Mouse (Mus musculus) heart, postnatal 4 days (tissue): ENCODE measurements around the gene Fam131c. TPM values are rescaled to one million over a fixed set of nuclear protein-coding genes. Genes with fewer than 3 reads are reported as not detected.
A peak's percentile ranks its signal among the peaks of the same experiment; 100 is the strongest.

Experiments
- DNase-seq: peaks from one replicate; pipeline ENCODE4 v3.0.0; 2021
- total RNA-seq, 2 experiments: library from RNA; stranded (reverse); gene quantifications; 2 replicates each; pipeline ENCODE4 v1.2.3; 2021

The Fam131c gene
- total RNA-seq, 2 experiments from 2014 or later, result 0.43 to 0.62 TPM

GRCm38 (mm10) chr4:141411430-141411992 is 43.5 kb downstream of the Fam131c start:
- DNase-seq, result no peak

GRCm38 (mm10) chr4:141415924-141416323 is 47.9 kb downstream of the Fam131c start, which contains the start of gene Clcnkb:
Gene Clcnkb (minus strand): TSS chr4:141416014.
- no peak for DNase-seq

- peak; percentile 75 for DNase-seq
Measured at GRCm38 (mm10) chr4:141419398-141420191, 51.6 kb downstream of the Fam131c start.

GRCm38 (mm10) chr4:141420192-141420829 is 52.3 kb downstream of the Fam131c start, which contains the start of gene Hspb7:
Gene Hspb7 (plus strand): TSS chr4:141420779.
- DNase-seq, result no peak

- peak; percentile 58 for DNase-seq
Measured at GRCm38 (mm10) chr4:141420886-141421285, 52.9 kb downstream of the Fam131c start.

GRCm38 (mm10) chr4:141421423-141421822 is 53.4 kb downstream of the Fam131c start:
- peak; percentile 94 for DNase-seq

- no peak for DNase-seq
Measured at GRCm38 (mm10) chr4:141422841-141423240, 54.8 kb downstream of the Fam131c start.

- peak; percentile 43 for DNase-seq
Measured at GRCm38 (mm10) chr4:141423288-141423687, 55.3 kb downstream of the Fam131c start.

- DNase-seq, result peak; percentile 39
Measured at GRCm38 (mm10) chr4:141423691-141424431, 55.8 kb downstream of the Fam131c start.

GRCm38 (mm10) chr4:141425484-141426479 is 57.8 kb downstream of the Fam131c start:
- DNase-seq, result peak; percentile 85

- DNase-seq, result no peak
Measured at GRCm38 (mm10) chr4:141426796-141427745, 59.1 kb downstream of the Fam131c start.

GRCm38 (mm10) chr4:141427921-141428320 is 59.9 kb downstream of the Fam131c start:
- DNase-seq, result no peak

- DNase-seq, result peak; percentile 35
Measured at GRCm38 (mm10) chr4:141429381-141429780, 61.4 kb downstream of the Fam131c start.

GRCm38 (mm10) chr4:141429847-141430246 is 61.8 kb downstream of the Fam131c start:
- DNase-seq, result peak; percentile 74

- DNase-seq, result peak; percentile 80
Measured at GRCm38 (mm10) chr4:141430997-141431396, 63.0 kb downstream of the Fam131c start.

- DNase-seq, result no peak
Measured at GRCm38 (mm10) chr4:141432666-141433065, 64.6 kb downstream of the Fam131c start.

GRCm38 (mm10) chr4:141433191-141433590 is 65.2 kb downstream of the Fam131c start:
- DNase-seq, result no peak
